Mouse (Mus musculus): ENCODE data around the gene Gda.

GRCm38 (mm10) chr19:21432879-21433278 lies 40.4 kb downstream of the Gda start:
- TF ChIP-seq POLR2A (IDR thresholded peaks at IDR 0.05; ENCODE audit: insufficient read length, low read depth) (no peak), POLR2AphosphoS2 (IDR thresholded peaks at IDR 0.05; ENCODE audit: insufficient read length, low read depth) (no peak), MAX (IDR thresholded peaks at IDR 0.05; ENCODE audit: low read depth) (no peak), MYOD1 (IDR thresholded peaks at IDR 0.05; ENCODE audit: control insufficient read depth in 1 of 3, insufficient read length in 2 of 3, low read depth in 2 of 3) (no peak)
